Mouse (Mus musculus): ENCODE measurements around the gene Fcgr2b. TPM values are rescaled to one million over a fixed set of nuclear protein-coding genes. Genes with fewer than 3 reads are reported as not detected.

Gene Fcgr2b
- polyA plus RNA-seq, 2 experiments = 2.1 TPM

DNA sequence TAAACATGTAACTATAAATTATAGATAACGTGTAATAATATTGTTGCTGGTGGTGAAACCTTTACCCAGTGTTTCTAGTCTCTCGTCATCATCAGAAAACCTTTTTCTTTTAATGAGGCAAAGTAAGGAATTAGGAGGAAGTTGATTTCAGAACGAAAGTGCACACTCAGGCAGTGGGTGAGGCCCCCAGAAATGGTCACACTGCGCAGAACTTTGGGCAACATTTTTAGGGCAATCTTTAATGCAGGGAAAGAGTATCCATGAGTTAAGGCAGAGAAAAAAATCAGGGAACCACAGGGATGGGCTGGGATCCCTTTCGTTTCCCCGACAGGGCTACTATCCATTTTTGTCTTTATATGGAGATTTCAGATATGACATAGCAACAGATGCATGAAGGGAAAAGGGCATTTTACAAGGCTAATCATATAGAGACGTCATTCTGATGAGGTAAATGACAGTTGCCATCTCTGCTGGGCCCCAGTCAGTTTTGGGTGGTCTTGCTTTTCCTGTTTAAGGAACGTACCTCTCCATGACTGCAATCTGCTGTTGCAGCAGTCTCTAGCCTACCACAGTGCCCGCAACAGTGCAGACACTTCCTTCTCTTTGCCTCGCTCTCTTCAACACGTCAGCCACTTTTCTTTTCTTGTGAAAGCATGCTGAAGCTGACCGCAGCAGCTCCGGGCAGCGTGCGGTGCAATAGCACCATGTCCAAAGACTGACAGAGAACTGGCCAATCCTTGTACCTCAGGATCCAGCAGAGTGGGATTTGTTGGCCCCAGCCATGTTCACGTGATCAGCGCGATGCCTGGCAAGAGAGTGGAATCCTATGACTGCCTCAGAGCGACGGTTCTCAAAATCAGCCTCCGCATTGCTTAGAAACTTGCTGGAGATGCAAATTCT lies 21.7 kb upstream of the Fcgr2b start:
- no peaks in the 10 kb centered on the region for H3K27me3 ChIP-seq (ENCODE audit: control insufficient read depth, insufficient read depth, low read length)
- WGBS = 61% methylated on average over 21 of the region's 21 CpGs
- no peaks in the 10 kb centered on the region for H3K4me1 ChIP-seq (ENCODE audit: control insufficient read depth, insufficient read depth, low read length)
- ATAC-seq (ENCODE audit: low FRiP score, low read depth) (no peak), DNase-seq (ENCODE audit: low spot score) (peak; percentile 36)
- peak overlapping the region; percentile 16; the same call in 1 of the 2 replicates for H3K4me3 ChIP-seq (replicated peaks; ENCODE audit: low read length)
- 0 out of 2 replicates have a peak overlapping the region, but pooled peaks have one; percentile 1 for H3K9ac ChIP-seq (ENCODE audit: low read depth, low read length, severe bottlenecking)
- no peak overlapping the region for H3K27ac ChIP-seq (replicated peaks; ENCODE audit: low read depth, low read length)
- peak overlapping the region; percentile 18; the same call in 1 of the 2 replicates for H3K4me2 ChIP-seq (replicated peaks; ENCODE audit: low read depth, low read length, severe bottlenecking)
- no peaks in the 10 kb centered on the region for H3K36me3 ChIP-seq (ENCODE audit: control insufficient read depth, insufficient read depth, low read length)
- TF ChIP-seq POLR2A (IDR thresholded peaks at IDR 0.05; ENCODE audit: borderline replicate concordance, extremely low read depth, insufficient read depth, insufficient read length) = no peak
- no peaks in the 10 kb centered on the region for H3K9me3 ChIP-seq (ENCODE audit: control insufficient read depth, low read length)

DNA sequence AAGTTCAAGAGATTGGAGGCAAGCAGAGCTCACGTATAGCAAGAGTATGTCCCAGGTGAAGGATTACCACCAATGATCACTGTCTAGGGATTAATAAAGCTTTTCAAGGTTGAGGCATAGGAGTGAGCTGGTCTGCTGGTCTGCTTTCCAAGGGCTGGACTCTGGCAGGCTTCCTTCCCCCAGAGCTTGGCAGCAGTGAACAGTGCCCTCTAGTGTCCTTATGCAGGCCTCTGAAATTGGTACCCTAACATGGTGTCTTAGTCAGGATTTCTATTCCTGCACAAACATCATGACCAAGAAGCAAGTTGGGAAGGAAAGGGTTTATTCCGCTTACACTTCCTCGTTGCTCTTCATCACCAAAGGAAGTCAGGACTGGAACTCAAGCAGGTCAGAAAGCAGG lies 20.4 kb upstream of the Fcgr2b start:
- Histone ChIP-seq H3K27me3 (ENCODE audit: control insufficient read depth, insufficient read depth, low read length) (no peaks in the 10 kb centered on the region), H3K4me2 (replicated peaks; ENCODE audit: low read depth, low read length, severe bottlenecking) (no peak overlapping the region), H3K9me3 (ENCODE audit: control insufficient read depth, low read length) (no peaks in the 10 kb centered on the region), H3K36me3 (ENCODE audit: control insufficient read depth, insufficient read depth, low read length) (no peaks in the 10 kb centered on the region), H3K9ac (ENCODE audit: low read depth, low read length, severe bottlenecking) (no peak overlapping the region), H3K27ac (replicated peaks; ENCODE audit: low read depth, low read length) (no peak overlapping the region), H3K4me1 (ENCODE audit: control insufficient read depth, insufficient read depth, low read length) (no peaks in the 10 kb centered on the region), H3K4me3 (replicated peaks; ENCODE audit: low read length) (no peak overlapping the region)
- no peak for ATAC-seq (ENCODE audit: low FRiP score, low read depth)
- 42% methylated on average over 3 of the region's 3 CpGs for WGBS
- DNase-seq (ENCODE audit: low spot score) = peak; percentile 65
- TF ChIP-seq POLR2A (IDR thresholded peaks at IDR 0.05; ENCODE audit: borderline replicate concordance, extremely low read depth, insufficient read depth, insufficient read length) = no peak

DNA sequence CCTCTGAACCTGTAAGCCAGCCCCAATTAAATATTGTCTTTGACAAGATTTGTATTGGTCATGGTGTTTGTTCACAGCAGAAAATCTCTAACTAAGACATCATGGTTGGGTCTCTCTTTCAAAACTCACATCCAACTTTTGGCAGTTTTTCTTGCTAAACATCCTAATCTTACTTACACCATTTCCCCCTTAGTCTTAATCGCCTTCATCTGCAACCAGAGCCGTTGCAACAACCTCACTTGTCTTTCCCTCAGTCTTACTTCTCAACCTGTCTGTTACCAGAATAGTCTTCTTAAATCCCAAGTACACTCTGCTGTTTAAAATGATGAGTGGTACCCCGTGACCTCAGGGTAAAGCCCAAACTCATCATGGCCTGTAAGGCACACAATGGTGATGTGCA lies 19.7 kb upstream of the Fcgr2b start:
- WGBS = 81% methylated on average over 3 of the region's 3 CpGs

DNA sequence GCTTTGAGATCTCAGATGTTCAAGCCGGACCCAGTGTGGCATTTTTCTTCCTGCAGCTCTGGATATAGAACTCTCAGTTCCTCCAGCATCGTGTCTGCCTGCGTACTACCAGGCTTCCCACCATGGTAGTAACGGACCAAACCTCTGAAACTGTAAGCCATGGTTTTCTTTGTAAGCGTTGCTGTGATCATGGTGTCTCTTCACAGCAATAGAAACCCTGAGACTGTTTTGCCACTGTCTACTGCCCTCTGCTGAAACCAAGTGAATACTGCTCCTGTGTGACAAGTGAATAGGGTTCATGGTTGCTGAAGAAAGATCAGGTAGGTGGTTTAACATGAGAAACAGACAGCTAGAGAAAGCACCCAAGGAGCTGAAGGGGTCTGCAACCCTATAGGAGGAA lies 16.2 kb upstream of the Fcgr2b start:
- Histone ChIP-seq H3K27ac (replicated peaks; ENCODE audit: low read depth, low read length) (no peak overlapping the region), H3K4me3 (replicated peaks; ENCODE audit: low read length) (no peak overlapping the region), H3K4me1 (ENCODE audit: control insufficient read depth, insufficient read depth, low read length) (no peaks in the 10 kb centered on the region), H3K4me2 (replicated peaks; ENCODE audit: low read depth, low read length, severe bottlenecking) (no peak overlapping the region), H3K9ac (ENCODE audit: low read depth, low read length, severe bottlenecking) (no peak overlapping the region), H3K36me3 (ENCODE audit: control insufficient read depth, insufficient read depth, low read length) (no peaks in the 10 kb centered on the region), H3K9me3 (ENCODE audit: control insufficient read depth, low read length) (no peaks in the 10 kb centered on the region), H3K27me3 (ENCODE audit: control insufficient read depth, insufficient read depth, low read length) (no peaks in the 10 kb centered on the region)
- WGBS = 67% methylated on average over 5 of the region's 5 CpGs
- ATAC-seq (ENCODE audit: low FRiP score, low read depth) (no peak), DNase-seq (ENCODE audit: low spot score) (no peak)
- no peak for TF ChIP-seq POLR2A (IDR thresholded peaks at IDR 0.05; ENCODE audit: borderline replicate concordance, extremely low read depth, insufficient read depth, insufficient read length)

More for the DNA sequence above, 19.7 kb upstream of the Fcgr2b start:
- no peaks in the 10 kb centered on the region for H3K4me1 ChIP-seq (ENCODE audit: control insufficient read depth, insufficient read depth, low read length)
- no peak for ATAC-seq (ENCODE audit: low FRiP score, low read depth)
- H3K4me3 ChIP-seq (replicated peaks; ENCODE audit: low read length) = no peak overlapping the region
- H3K27me3 ChIP-seq (ENCODE audit: control insufficient read depth, insufficient read depth, low read length) = no peaks in the 10 kb centered on the region
- H3K4me2 ChIP-seq (replicated peaks; ENCODE audit: low read depth, low read length, severe bottlenecking) = no peak overlapping the region
- no peak for DNase-seq (ENCODE audit: low spot score)
- no peak overlapping the region for H3K27ac ChIP-seq (replicated peaks; ENCODE audit: low read depth, low read length)
- no peak overlapping the region for H3K9ac ChIP-seq (ENCODE audit: low read depth, low read length, severe bottlenecking)
- no peak for TF ChIP-seq POLR2A (IDR thresholded peaks at IDR 0.05; ENCODE audit: borderline replicate concordance, extremely low read depth, insufficient read depth, insufficient read length)
- H3K9me3 ChIP-seq (ENCODE audit: control insufficient read depth, low read length) = no peaks in the 10 kb centered on the region
- H3K36me3 ChIP-seq (ENCODE audit: control insufficient read depth, insufficient read depth, low read length) = no peaks in the 10 kb centered on the region

DNA sequence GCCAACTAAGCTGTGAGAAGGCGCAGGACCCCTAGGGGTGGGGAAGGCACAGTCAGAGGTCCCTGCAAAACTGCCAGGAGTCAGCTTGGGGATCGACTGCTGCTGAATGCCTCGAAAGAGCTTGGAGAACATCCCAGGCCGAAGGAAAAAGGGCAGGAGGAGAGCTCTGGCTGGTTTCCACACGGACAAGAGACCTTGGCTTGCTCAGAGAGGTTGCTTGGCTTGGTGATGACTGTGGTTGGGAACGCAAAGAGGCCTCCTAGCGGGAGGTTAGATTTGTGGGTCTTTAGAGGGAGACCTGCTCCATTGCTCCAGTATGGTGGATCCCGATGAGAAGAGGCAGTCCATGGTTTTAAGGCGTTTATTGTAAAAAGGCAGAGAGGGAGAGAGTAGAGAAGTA lies 13.3 kb upstream of the Fcgr2b start:
- ATAC-seq (ENCODE audit: low FRiP score, low read depth) (no peak), DNase-seq (ENCODE audit: low spot score) (no peak)
- H3K27me3 ChIP-seq (ENCODE audit: control insufficient read depth, insufficient read depth, low read length) = no peaks in the 10 kb centered on the region
- no peaks in the 10 kb centered on the region for H3K36me3 ChIP-seq (ENCODE audit: control insufficient read depth, insufficient read depth, low read length)
- no peak for TF ChIP-seq POLR2A (IDR thresholded peaks at IDR 0.05; ENCODE audit: borderline replicate concordance, extremely low read depth, insufficient read depth, insufficient read length)
- H3K9me3 ChIP-seq (ENCODE audit: control insufficient read depth, low read length) = no peaks in the 10 kb centered on the region
- H3K9ac ChIP-seq (ENCODE audit: low read depth, low read length, severe bottlenecking) = no peak overlapping the region
- 70% methylated on average over 9 of the region's 9 CpGs for WGBS
- H3K27ac ChIP-seq (replicated peaks; ENCODE audit: low read depth, low read length) = no peak overlapping the region
- H3K4me2 ChIP-seq (replicated peaks; ENCODE audit: low read depth, low read length, severe bottlenecking) = no peak overlapping the region
- no peaks in the 10 kb centered on the region for H3K4me1 ChIP-seq (ENCODE audit: control insufficient read depth, insufficient read depth, low read length)
- H3K4me3 ChIP-seq (replicated peaks; ENCODE audit: low read length) = no peak overlapping the region

All from limb, embryonic 14.5 days (tissue).